Mouse (Mus musculus): ENCODE measurements around the gene Msrb2.
A peak's percentile ranks its signal among the peaks of the same experiment; 100 is the strongest.

Msrb2 gene

DNA sequence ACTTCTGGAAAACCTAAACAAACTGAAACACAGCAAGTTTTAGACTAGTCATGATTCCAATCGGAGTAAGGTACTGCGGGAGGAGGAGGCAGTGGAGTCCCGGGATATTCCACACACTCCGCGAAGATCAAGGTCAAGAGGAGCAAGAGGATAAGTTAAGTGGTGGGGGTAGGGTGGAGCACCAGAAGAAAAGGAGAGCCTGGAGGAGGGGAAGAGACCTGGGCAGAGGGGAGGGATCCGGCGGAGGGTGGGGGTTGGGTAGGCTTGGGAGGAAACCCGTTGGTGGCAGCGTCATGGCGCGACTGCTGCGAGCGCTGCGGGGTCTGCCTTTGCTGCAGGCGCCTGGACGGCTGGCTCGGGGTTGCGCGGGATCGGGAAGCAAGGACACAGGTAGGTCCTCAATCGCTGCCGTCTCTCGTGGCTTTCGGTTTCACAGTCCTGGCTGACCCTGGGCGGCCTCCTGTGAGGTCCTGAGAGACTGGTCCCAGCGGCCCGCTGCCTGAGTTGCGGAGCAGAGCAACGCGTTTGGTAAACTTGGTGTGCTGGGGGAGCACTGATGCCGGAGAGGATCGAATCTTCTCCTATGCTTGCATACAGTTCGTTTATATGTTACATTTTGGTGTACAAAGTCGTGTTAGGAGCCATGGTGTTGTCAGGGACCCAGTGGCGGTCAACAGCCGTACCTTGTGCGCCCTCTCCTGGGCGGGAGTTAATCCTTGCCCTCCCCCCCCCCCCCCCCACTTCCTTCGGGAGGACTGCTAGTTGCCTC, at the start of gene Msrb2:
TSS of gene Msrb2 (plus strand) at position 51 of the 769 bp plus-strand sequence.
- DNase-seq (ENCODE audit: low spot score): peak; percentile 70

- DNase-seq (ENCODE audit: low spot score): no peak
Observed at GRCm38 (mm10) chr2:19322448-19322847, 48.8 kb upstream of the Msrb2 start.

DNA sequence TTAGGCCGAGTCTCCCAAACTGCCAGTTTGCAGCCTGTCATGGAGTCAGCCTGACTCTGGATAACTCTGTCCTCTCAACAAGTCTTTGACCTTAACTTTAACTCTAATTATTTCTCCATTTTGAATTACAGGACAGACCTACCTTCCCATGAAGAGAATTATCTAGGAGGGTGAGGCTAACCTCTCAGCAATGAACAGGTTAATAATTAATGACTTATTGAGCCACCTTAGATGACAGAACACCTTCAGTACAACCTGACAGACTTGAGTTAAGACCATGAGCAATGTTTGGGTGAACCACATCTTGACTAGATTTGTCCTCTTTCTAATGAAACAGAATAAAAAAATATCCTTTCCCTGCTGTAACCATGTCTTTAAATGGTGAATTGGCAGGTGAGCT, 44.9 kb upstream of the Msrb2 start:
- no peak for DNase-seq (ENCODE audit: low spot score)

GRCm38 (mm10) chr2:19327811-19328210, 43.4 kb upstream of the Msrb2 start:
- no peak for DNase-seq (ENCODE audit: low spot score)

GRCm38 (mm10) chr2:19343901-19344635, 27.2 kb upstream of the Msrb2 start:
- DNase-seq (ENCODE audit: low spot score): peak; percentile 35

DNA sequence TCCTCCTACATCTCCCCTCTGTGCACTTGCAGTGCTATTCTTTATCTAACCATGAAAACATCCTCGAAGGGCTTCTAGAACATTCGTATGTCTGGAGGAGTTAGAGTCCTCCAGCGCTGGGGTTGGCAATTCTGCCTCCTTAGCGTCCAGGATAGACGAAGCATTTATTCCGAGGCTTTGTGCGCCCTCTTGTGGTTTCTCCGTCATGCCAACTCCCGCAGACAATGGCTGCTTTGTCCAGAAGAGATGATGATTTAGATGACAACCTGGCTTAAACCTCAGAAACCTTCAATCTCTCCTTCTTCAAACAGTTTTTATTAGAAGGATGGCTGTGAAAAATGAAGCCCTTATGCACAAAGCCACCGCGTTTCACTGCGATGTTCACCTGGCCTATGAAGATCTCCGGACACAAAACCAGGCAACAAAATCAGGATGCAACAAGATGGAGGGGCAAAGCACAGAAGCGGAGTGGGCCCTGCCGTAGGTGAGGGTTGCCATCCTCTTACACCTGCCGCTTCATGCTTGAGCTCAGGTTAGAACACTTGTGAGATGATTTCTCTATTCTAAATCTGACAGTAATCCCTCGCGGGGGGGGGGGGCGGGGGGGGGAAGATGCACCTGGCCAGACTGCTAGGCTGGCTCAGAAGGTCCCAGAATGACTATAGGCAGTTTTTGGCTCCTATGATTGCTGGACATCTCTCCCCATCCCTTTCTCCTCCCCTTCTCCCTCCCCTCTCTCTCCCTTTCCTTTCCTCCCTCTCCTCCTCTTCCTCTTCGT, 26.4 kb upstream of the Msrb2 start:
- peak; percentile 88 for DNase-seq (ENCODE audit: low spot score)

DNA sequence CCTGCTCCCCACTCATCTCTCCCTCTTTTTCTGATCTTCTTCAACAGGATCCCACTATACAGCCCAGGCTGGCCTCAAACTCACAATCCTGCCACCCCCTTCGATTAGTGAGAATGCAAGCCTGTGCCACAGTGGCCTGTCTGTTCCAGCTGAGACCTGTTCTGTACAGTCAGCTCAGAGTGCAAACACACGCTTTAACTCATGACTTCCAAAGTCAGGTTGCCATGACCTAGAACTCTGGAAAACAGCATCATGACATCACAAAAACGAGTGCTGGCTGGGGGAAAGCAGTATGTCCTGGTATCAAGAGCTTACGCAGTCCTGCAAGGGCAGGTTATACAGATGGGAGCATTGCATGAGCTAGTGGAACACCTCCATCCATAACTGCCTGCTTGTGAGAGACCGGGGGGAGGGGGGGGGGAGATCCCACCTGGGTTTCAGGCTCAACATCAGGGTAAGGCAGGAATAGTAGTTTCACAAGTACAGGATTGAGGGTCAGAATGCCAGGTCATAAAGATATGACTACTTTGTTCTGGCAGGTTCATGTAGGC, 25.8 kb upstream of the Msrb2 start:
- DNase-seq (ENCODE audit: low spot score): no peak

DNA sequence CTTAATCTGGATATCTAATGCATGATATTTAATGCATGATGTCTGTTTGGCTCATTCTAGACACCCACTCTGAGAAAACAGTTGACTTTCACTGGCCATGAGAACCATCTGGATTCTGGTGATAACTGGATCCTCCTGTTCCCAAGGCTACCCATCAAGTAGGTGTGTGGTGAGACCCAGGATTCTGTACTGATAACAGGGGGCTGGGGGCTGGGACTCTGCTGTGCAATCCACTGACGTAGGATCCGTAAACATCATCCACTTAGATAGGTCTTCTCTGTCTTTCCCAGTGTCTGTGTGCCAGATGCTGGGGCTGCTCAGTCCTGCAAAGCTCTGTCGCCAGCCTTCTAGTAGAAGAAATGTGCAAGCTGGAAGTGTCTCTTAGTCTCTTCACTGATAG, 22.8 kb upstream of the Msrb2 start:
- no peak for DNase-seq (ENCODE audit: low spot score)

- DNase-seq (ENCODE audit: low spot score): no peak
Observed at GRCm38 (mm10) chr2:19350167-19350566, 21.1 kb upstream of the Msrb2 start.

DNA sequence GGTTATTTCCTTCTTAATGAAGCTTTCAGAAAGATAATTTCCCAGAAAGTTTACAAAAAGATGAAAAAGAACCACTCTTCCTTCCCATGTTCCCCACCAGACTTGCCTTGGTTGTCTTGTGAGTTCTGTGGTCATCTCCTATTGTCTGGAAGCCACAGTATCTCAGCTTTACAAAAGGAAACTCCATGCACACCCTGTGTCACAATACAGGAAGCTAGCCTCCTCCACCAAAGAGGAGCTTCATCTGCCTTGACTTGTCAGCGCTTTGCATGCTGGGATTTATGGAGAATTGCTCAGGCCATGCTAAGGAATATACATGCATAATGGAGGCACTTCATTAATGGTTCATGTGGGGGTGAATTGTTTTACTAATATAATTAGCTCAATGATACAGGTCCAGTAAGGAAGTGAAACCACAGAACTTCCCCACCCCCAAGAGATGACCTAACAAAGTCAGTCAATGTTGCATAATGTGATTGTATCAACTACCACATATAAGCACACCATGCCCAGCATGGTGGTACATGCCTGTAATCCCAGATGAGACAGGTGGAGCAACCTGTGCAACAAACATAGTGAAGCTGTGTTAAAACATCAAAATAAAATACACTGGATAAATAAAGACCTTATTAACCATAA, 19.5 kb upstream of the Msrb2 start:
- DNase-seq (ENCODE audit: low spot score): no peak

DNA sequence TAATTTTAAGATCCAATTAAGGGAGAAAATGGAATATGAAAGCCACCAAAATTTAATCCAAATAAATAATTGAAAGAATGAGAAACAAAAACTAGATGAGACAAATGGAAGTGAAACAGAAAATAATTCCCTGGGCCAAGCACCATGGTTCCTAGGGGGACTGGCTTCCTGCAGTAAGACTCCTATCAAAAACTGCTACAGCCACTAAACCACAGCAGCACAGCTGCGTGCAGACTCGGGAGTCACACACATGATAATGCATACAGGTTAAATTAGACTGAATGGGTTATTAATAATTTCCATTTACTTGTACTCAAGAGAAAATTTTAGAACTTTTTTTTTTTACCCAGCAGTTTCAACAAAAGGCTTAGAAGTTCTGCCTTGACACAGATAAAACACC, 18.1 kb upstream of the Msrb2 start:
- DNase-seq (ENCODE audit: low spot score): no peak

DNA sequence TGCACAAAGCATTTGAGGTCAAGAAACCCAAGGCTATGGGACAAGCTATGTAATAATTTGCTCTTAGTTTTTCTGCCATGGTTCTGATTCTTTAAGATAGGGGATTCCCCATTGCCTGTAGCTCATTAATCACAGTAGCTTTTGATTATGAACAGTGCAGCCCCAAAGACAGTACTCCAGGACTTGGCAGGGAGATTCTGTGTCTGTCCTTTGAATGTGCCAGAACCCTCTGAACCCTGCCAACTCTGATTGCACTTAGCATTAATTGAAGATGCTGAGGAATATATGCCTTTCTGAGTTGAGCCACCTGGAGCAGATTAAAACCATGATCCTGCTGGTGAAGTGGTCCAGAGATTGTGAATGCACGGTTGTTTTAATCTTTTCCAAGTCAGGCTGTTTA, 8.4 kb upstream of the Msrb2 start:
- no peak for DNase-seq (ENCODE audit: low spot score)

GRCm38 (mm10) chr2:19366426-19366825, 4.8 kb upstream of the Msrb2 start:
- DNase-seq (ENCODE audit: low spot score): no peak

GRCm38 (mm10) chr2:19367114-19367513, 4.1 kb upstream of the Msrb2 start:
- DNase-seq (ENCODE audit: low spot score): no peak

GRCm38 (mm10) chr2:19373695-19374094, 2.5 kb downstream of the Msrb2 start:
- no peak for DNase-seq (ENCODE audit: low spot score)

DNA sequence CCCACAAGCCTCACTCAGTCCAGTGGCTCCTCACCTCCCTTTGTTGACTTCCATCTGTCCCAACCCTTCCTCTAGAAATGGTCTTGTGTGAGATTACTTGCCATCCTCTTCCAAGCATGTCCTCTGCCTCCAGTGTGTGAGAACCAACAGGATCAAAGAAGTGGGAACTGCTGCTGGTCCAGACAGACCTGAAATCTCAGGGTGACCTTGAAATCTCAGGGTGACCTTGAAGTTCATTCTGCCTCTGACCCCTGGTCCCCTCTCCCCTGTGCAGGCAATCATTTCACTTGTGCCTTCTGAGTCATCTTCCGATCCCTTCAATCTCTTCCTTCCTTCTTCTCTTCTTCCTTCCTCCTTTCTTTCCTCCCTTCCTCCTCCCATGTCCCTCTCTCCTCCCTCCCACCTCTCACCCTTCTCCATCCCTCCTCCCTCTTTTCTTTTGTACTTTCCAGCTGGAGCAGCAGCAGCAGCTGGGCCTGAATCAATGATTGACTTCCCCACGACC, 9.3 kb downstream of the Msrb2 start:
- no peak for DNase-seq (ENCODE audit: low spot score)

DNA sequence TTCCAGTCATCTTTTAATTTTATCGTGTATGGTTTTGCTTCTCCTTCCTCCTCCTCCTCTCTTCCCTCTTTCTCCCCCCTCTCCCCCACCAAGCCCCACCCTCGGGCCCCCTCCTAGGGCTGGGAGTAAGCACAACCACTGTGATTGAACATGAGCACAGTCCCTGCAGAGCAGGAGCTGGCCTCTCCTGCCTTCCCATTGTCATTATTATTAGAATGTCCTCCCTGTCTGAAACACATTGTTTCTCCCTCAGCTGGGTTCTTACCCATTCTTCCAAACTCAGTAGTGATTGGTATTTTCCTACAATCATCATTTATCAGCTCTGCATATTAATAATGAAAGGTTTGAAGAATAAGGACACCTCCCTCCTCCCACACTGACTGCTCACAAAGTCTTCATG, 9.7 kb downstream of the Msrb2 start:
- DNase-seq (ENCODE audit: low spot score): no peak

DNA sequence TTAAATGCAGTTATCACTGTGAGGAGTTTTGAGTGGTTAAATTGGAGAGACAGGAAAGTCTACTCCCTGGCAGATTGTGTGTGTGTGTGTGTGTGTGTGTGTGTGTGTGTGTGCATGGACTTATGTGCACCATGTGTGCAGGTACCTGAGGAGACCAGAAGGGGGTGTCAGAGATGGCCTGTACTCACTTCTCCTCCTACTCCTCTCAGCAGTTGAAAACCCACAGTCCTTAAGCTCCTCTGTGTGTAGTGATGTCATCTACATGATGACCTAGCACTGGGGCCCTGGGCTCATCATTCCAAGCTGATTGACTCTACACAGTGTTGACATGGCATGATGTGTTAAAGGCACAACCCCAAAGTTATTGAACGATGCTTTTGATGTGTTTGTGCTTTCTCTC, 11.0 kb downstream of the Msrb2 start:
- no peak for DNase-seq (ENCODE audit: low spot score)

DNA sequence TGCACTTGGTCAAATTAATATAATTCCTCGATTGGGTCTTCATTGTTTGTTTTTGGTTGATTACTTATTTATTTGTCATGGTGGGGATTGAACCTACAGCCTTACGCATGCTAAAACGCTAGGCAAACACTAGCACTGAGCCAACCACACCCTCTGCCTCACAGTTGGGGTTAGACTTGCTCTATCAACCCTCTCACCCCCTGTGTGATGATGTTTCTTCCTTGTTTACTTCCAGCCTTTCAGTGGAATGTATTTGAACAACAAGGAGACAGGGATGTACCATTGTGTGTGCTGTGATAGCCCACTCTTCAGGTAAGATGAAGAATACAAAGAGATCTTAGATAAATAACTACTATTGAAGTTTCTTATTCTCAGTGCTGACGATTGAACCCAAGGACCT, 11.8 kb downstream of the Msrb2 start:
- no peak for DNase-seq (ENCODE audit: low spot score)

DNA sequence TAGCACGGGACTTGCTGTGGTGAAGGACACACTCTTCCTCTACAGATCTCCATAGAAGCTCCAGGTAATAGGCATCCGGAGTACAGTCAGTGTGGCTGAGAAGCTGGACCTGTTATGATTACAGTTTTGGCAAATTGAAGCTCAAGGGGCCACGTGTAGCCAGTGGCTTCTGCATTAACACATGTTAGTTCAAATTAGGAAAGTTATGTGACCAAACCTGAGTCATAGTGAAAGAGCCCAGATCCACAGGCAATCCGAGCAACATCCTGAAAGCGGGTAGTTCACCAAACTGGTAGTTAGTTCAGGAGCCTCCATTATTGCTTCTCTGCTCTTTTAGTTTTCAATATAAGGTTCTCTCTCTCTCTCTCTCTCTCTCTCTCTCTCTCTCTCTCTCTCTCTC, 14.5 kb downstream of the Msrb2 start:
- no peak for DNase-seq (ENCODE audit: low spot score)

DNA sequence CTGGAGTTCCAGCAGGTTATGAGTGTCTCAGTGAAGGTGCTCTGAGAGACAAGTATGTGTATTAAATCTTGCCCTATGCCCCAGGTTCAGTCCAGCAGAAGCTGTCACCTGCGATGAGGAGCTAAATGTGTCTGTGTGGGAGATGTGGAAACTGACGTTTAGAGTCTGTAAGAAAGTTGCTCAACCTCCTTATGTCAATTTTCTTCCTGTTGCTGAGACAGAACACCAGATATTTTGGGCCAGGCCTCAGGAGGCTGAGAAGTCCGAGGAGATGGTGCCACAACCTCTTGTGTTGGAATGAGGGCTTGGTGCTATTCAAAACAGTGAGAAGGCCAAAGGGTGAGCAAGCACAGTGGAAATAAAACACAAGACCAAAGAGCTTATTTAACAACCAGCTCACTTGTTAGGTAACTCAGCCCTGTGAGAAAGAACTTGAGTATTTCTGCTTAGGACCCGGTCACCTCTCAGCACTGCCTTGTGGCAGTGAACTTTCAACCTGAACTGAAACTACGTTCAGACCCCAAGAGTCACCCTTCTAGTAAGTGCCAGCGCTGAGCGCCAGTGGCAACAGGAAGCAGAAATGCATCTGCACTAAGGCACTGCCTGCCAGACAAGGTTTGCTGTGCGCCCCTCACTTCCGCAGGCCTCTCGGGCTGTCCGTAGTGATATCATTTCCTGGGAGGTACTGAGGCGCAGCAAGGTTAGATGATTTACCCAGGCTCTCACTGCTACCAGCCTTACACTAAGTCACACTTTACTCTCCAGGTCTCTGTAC, 17.3 kb downstream of the Msrb2 start:
- no peak for DNase-seq (ENCODE audit: low spot score)

Data from urinary bladder, postnatal 14 days (tissue).